Mouse (Mus musculus) forebrain, embryonic 13.5 days (tissue): ENCODE data around the gene Lcn12. TPM values are rescaled to one million over a fixed set of nuclear protein-coding genes. Genes with fewer than 3 reads are reported as not detected.

Source experiments
- ATAC-seq: fragments of 200-750 bp; cut with Nextera tagmentation; 2 replicates; pipeline ENCODE4 v1.8.0; 2017
- H3K27ac ChIP-seq: fragments of 300-500 bp; sonication (generic); 2 replicates; pipeline ENCODE4 v1.5.1; 2015; ENCODE audit warnings: inconsistent platforms, mild to moderate bottlenecking, moderate library complexity
- H3K27me3 ChIP-seq: fragments of 300-500 bp; sonication (generic); 2 replicates; pipeline ENCODE4 v1.6.1; 2015; ENCODE audit warnings: mild to moderate bottlenecking, inconsistent platforms
- H3K36me3 ChIP-seq: fragments of 300-500 bp; sonication (generic); 2 replicates; pipeline ENCODE4 v1.6.1; 2015; ENCODE audit warnings: mild to moderate bottlenecking, inconsistent platforms; ENCODE audit not compliant: poor library complexity, severe bottlenecking
- H3K4me1 ChIP-seq: fragments of 300-500 bp; sonication (generic); 2 replicates; pipeline ENCODE4 v1.6.1; 2015; ENCODE audit warnings: inconsistent platforms
- H3K4me2 ChIP-seq: fragments of 300-500 bp; sonication (generic); 2 replicates; pipeline ENCODE4 v1.6.1; 2015; ENCODE audit warnings: inconsistent platforms, mild to moderate bottlenecking, moderate library complexity
- H3K4me3 ChIP-seq: fragments of 300-500 bp; sonication (generic); 2 replicates; pipeline ENCODE4 v1.5.1; 2015; ENCODE audit warnings: mild to moderate bottlenecking, inconsistent platforms
- H3K9ac ChIP-seq: fragments of 300-500 bp; sonication (generic); 2 replicates; pipeline ENCODE4 v1.6.1; 2015; ENCODE audit warnings: mild to moderate bottlenecking, inconsistent platforms
- H3K9me3 ChIP-seq: fragments of 300-500 bp; sonication (generic); replicated peaks from 2 replicates; pipeline ENCODE4 v1.6.1; 2016; ENCODE audit warnings: inconsistent platforms
- WGBS: fragments of 180-500 bp; shearing (Covaris S2); methylation state at CpG from one replicate; pipeline ENCODE4 v1.1.7; 2015; 5-methylcytosine and 5-hydroxymethylcytosine counted together
- polyA plus RNA-seq: library from polyadenylated mRNA; unstranded; fragments of >200 nt; fragmentation: Nextera tagmentation; extraction: Ambion mirVana; gene quantifications from 2 replicates; pipeline ENCODE4 v1.2.1, GENCODE M21; 2015

Gene Lcn12
- polyA plus RNA-seq, 1 experiment from 2014 or later: not detected

GRCm38 (mm10) chr2:25504538-25504937, 10.8 kb upstream of the Lcn12 start:
- WGBS: 93% methylated on average over 19 of the region's 19 CpGs
- no peak overlapping the region for H3K27ac ChIP-seq
- no peak overlapping the region for H3K4me3 ChIP-seq
- peaks cover 42% of the 10 kb centered on the region for H3K36me3 ChIP-seq
- H3K27me3 ChIP-seq: no peaks in the 10 kb centered on the region
- peaks cover 21% of the 10 kb centered on the region for H3K4me1 ChIP-seq
- ATAC-seq: no peak
- no peaks in the 10 kb centered on the region for H3K9me3 ChIP-seq
- H3K4me2 ChIP-seq: no peak overlapping the region
- no peak overlapping the region for H3K9ac ChIP-seq

- H3K9ac ChIP-seq: no peak overlapping the region
- H3K4me1 ChIP-seq: peaks cover 21% of the 10 kb centered on the region
- no peaks in the 10 kb centered on the region for H3K9me3 ChIP-seq
- no peaks in the 10 kb centered on the region for H3K27me3 ChIP-seq
- no peak overlapping the region for H3K4me3 ChIP-seq
- H3K4me2 ChIP-seq: no peak overlapping the region
- ATAC-seq: no peak
- WGBS: 81% methylated on average over 3 of the region's 3 CpGs
- peaks cover 42% of the 10 kb centered on the region for H3K36me3 ChIP-seq
- H3K27ac ChIP-seq: no peak overlapping the region
These were observed 9.0 kb upstream of the Lcn12 start for GRCm38 (mm10) chr2:25502726-25503125.

DNA sequence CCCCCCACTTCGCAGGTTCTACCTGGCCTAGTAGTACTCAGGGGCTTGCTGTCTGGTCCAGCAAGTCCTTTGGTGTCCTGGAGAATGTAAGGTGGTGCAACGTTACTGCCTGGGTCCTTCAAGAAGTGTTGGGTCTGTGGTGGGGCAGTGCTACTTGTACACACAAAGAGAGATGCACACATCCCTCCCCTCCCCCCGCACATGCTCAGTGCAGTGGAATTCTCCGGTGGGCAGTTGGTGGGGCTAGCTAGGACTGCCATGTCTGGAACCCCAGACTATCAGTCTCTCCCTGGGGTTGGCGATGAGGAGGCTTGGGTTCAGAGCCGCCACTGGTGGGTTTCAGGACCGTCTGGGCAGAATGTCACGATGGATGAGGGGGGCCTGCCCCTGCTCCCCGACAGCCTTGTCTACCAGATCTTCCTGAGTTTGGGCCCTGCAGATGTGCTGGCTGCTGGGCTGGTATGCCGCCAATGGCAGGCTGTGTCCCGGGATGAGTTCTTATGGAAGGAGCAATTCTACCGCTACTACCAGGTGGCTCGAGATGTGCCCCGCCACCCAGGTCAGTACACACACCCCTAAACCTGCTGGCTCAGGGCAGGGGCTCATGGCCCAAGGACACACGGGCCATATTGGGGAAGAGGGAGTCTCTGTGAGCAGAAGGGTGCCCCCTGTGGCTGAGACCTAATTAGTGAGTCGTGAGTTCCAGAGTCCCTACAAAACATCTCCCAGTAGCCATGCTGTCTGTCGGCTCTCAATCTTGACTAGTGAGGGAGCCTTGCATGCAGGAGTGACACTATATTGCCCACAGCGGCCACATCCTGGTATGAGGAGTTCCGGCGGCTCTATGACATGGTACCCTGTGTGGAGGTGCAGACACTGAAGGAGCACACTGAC, 8.1 kb upstream of the Lcn12 start, which contains the start of gene C8g:
Gene C8g, minus strand, starts transcription at position 127 of the 894 bp plus-strand sequence.
- no peak for ATAC-seq
- Histone ChIP-seq H3K4me1 (peaks cover 21% of the 10 kb centered on the region), H3K36me3 (peaks cover 42% of the 10 kb centered on the region), H3K9ac (peak within 1 kb of the TSS; percentile 97), H3K4me2 (peak within 1 kb of the TSS; percentile 98), H3K27me3 (no peaks in the 10 kb centered on the region), H3K27ac (peak within 1 kb of the TSS; percentile 74), H3K9me3 (no peaks in the 10 kb centered on the region), H3K4me3 (peak within 1 kb of the TSS; percentile 93)
- 78% methylated on average over 20 of the region's 20 CpGs for WGBS

- peak within 1 kb of the TSS; percentile 93 for H3K4me3 ChIP-seq
- H3K27ac ChIP-seq: peak within 1 kb of the TSS; percentile 74
- H3K9ac ChIP-seq: peak within 1 kb of the TSS; percentile 97
- peaks cover 21% of the 10 kb centered on the region for H3K4me1 ChIP-seq
- peak; percentile 91 for ATAC-seq
- no peaks in the 10 kb centered on the region for H3K9me3 ChIP-seq
- no peaks in the 10 kb centered on the region for H3K27me3 ChIP-seq
- H3K36me3 ChIP-seq: peaks cover 36% of the 10 kb centered on the region
- peak within 1 kb of the TSS; percentile 98 for H3K4me2 ChIP-seq
- WGBS: 2% methylated on average over 39 of the region's 44 CpGs
These were observed 7.1 kb upstream of the Lcn12 start, which contains the start of gene Fbxw5 for GRCm38 (mm10) chr2:25500576-25501405. Gene Fbxw5, plus strand, starts transcription at chr2:25500750.

DNA sequence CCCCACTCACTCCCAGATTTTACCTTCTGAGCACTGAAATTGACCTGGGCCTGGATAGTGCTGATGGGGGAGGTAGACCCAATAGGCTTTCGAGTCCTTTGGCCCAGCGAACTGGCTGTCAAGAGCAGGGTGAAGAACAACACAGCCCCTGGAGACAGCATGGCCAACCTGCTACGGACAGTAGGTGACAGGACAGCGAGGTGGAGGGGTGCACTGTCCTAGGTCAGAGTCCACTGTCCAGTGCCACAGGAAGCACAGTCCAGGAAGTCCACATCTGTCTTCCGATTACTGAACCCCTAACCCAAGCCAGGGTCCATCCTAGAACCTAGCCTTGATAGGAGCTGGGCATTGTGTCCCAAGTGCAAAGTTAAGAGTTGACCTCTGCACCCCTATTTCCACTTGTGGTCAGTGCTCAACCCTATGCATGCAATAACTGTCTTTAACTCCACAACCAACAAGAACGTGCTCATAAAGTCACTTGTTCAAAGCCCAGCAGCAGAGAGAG, 6.4 kb upstream of the Lcn12 start:
- H3K4me3 ChIP-seq: peak overlapping the region; percentile 93
- peak overlapping the region; percentile 63 for H3K9ac ChIP-seq
- ATAC-seq: peak; percentile 31; the same call in 1 of the 2 replicates
- WGBS: 72% methylated on average over 6 of the region's 6 CpGs
- H3K27me3 ChIP-seq: no peaks in the 10 kb centered on the region
- no peaks in the 10 kb centered on the region for H3K9me3 ChIP-seq
- peak overlapping the region; percentile 98 for H3K4me2 ChIP-seq
- peaks cover 29% of the 10 kb centered on the region for H3K36me3 ChIP-seq
- peak overlapping the region; percentile 10; the same call in 1 of the 2 replicates for H3K27ac ChIP-seq
- H3K4me1 ChIP-seq: peaks cover 21% of the 10 kb centered on the region

DNA sequence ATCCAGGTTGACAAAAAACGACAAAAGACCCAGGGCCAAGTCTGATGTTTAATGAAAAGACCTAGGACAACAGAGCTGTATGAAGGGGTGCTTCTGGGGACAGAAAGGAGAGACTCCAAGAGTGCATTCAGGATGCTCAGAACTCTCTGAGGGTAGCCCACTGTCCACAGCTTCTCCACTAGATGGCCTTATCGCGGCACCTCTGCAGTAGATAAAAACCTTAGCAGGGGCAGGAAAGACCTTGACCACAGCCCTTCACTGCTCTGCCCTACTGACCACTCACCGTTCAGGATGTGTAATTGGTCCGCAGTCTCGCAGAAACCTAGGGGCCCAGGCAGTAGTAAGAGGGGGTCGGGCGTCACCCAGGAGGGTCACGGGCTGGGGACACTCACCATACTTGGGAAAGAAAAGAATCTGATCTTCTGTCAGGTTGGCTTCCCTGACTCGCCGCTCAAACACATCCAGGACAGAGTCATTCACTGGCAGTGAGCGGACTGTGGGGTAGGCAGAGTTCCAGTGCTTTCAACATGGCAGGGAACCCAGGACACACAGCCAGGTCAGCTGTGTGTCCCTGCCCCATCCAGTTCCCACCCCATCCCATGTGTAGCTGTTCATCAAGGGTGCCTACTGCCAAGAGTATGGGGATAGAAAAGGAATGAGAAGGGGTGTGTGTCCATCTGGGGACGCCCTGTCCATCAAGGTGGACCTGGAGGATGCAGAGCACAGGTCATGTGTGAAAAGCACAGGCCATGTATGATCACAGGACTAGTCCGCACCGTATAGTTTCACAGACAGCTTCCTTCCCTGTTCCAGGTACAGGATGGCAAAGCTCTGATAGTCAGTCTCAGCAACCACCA, 5.1 kb upstream of the Lcn12 start:
- no peaks in the 10 kb centered on the region for H3K9me3 ChIP-seq
- peaks cover 21% of the 10 kb centered on the region for H3K4me1 ChIP-seq
- H3K27me3 ChIP-seq: no peaks in the 10 kb centered on the region
- WGBS: 73% methylated on average over 15 of the region's 15 CpGs
- H3K4me3 ChIP-seq: no peak overlapping the region
- H3K4me2 ChIP-seq: no peak overlapping the region
- H3K27ac ChIP-seq: no peak overlapping the region
- no peak overlapping the region for H3K9ac ChIP-seq
- H3K36me3 ChIP-seq: peaks cover 16% of the 10 kb centered on the region
- no peak for ATAC-seq

DNA sequence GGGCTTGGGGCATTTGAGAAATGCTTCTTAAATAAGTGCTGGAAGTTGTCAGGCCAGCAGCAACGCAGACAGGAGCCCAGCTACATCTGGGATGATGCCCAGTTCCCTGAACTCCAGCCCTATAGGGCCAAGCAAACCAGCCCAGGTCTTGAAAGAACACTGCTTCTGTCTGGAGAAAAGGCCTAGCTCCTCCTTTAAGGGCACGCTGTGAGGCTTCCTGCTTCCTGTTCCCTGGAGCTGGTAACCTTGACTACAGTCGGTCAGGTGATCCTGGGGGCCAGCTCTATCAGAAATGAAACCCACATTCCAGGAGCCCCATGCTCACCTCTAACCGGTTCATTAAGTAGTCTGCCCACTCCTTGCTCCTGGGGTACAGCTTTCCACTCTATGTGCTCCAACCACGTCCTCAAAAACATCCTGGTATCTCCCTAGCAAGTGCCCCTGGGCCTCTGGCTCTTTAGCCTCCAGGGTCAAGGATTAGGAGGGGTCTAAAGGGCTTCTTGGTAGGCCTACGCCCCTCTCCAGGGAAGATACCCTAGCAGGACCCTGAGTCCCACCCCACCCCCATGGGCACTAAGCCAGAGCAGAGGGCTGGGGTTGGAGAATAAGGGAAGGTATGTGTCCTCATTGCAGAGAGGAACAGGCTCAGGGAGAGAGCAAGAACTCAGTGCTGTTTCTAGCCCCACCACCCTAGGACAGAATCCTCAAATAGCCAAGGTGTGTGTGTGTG, 4.3 kb upstream of the Lcn12 start:
- no peaks in the 10 kb centered on the region for H3K9me3 ChIP-seq
- no peak overlapping the region for H3K4me2 ChIP-seq
- no peak overlapping the region for H3K27ac ChIP-seq
- H3K4me3 ChIP-seq: no peak overlapping the region
- peaks cover 21% of the 10 kb centered on the region for H3K4me1 ChIP-seq
- no peak overlapping the region for H3K9ac ChIP-seq
- WGBS: 62% methylated on average over 6 of the region's 6 CpGs
- ATAC-seq: no peak
- H3K36me3 ChIP-seq: peaks cover 8% of the 10 kb centered on the region
- H3K27me3 ChIP-seq: no peaks in the 10 kb centered on the region

DNA sequence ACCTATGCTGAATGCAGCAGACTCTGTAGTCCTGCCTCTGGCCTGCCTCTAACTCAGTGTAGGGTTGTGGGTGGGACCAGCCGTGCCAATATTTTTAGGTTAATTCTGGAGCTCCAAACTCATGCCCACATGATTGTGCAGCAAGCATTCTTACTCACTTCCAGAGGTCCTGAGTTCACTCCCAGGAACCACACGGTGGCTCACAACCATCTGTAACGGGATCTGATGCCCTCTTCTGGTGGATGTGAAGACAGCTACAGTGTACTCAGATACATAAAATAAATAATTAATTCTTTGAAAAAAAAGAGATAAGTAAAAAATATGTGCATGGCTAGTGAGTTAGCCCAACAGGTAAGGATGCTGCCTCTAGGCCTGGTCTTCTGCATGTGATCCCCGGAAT, 2.8 kb upstream of the Lcn12 start:
- ATAC-seq: no peak
- WGBS: 42% methylated on average over 4 of the region's 4 CpGs
- Histone ChIP-seq H3K9ac (no peak overlapping the region), H3K27ac (no peak overlapping the region), H3K4me1 (peaks cover 10% of the 10 kb centered on the region), H3K27me3 (no peaks in the 10 kb centered on the region), H3K4me3 (no peak overlapping the region), H3K4me2 (no peak overlapping the region), H3K36me3 (no peaks in the 10 kb centered on the region), H3K9me3 (no peaks in the 10 kb centered on the region)

DNA sequence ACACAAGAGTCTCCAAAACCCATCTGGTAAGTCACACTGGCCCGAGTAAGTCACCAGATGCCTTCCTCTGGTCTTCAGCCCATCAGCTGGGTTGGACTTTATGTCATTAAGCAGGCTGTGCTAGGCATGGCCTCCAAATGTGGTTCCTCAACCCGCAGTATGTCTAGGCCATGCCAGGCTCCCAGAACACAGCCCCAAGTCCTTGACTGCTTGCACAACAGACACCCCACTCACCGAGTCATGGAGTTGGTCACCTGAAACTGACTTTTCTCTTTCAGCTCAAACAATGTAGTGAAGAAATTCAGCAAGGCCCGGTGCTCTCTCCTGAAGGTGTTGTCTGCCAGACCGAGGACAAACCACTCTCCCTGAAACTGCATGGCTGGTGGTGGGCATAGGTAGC, 723 bp downstream of the Lcn12 start:
- 84% methylated on average over 5 of the region's 5 CpGs for WGBS
- Histone ChIP-seq H3K4me2 (no peak overlapping the region), H3K27me3 (0 out of 2 replicates have a peak, but pooled peaks cover 3% of the 10 kb centered on the region), H3K4me1 (no peaks in the 10 kb centered on the region), H3K4me3 (no peak overlapping the region), H3K27ac (no peak overlapping the region), H3K36me3 (no peaks in the 10 kb centered on the region), H3K9me3 (no peaks in the 10 kb centered on the region), H3K9ac (no peak overlapping the region)
- ATAC-seq: no peak

- ATAC-seq: no peak
- WGBS: 79% methylated on average over 7 of the region's 7 CpGs
- no peak overlapping the region for H3K4me3 ChIP-seq
- H3K27ac ChIP-seq: no peak overlapping the region
- H3K9ac ChIP-seq: no peak overlapping the region
- no peaks in the 10 kb centered on the region for H3K36me3 ChIP-seq
- H3K27me3 ChIP-seq: 0 out of 2 replicates have a peak, but pooled peaks cover 3% of the 10 kb centered on the region
- H3K4me2 ChIP-seq: no peak overlapping the region
- no peaks in the 10 kb centered on the region for H3K9me3 ChIP-seq
- H3K4me1 ChIP-seq: no peaks in the 10 kb centered on the region
These were observed 5.0 kb downstream of the Lcn12 start for GRCm38 (mm10) chr2:25488671-25489068.
